Comparison of ENCODE assay signal across 8 mouse cellular contexts in genomic region chr7:127512231-127513015, GRCm38 (mm10). TPM values are rescaled to one million over a fixed set of nuclear protein-coding genes. Genes with fewer than 3 reads are reported as not detected.
A peak's percentile ranks its signal among the peaks of the same experiment; 100 is the strongest.
DNase-seq lines count a peak whose midpoint lies in the region; ATAC-seq lines count a peak whose summit lies in the region.

No protein-coding gene starts in this region.

- peak overlapping the region; percentile 64 for H3K4me3 ChIP-seq in hindbrain, embryonic 16.5 days (ENCODE audit: low read length)

- peaks cover 18% of the 10 kb centered on the region for H3K4me1 ChIP-seq in hindbrain, embryonic 16.5 days (ENCODE audit: control insufficient read depth, insufficient read depth, low read depth, low read length)

- under 1% methylated on average over 52 of the region's 93 CpGs for WGBS in hindbrain, embryonic 16.5 days

- peak overlapping the region; percentile 100 for H3K27ac ChIP-seq in hindbrain, embryonic 16.5 days (ENCODE audit: low read depth, low read length)

- H3K9me3 ChIP-seq in hindbrain, embryonic 16.5 days (ENCODE audit: control insufficient read depth, low read length), result no peaks in the 10 kb centered on the region

- H3K4me2 ChIP-seq in hindbrain, embryonic 16.5 days (ENCODE audit: low read length), result peak overlapping the region; percentile 67

- peaks cover 12% of the 10 kb centered on the region for H3K36me3 ChIP-seq in hindbrain, embryonic 16.5 days (ENCODE audit: control insufficient read depth, insufficient read depth, low read length)

- peak; percentile 96 for DNase-seq in ZHBTc4 (ENCODE audit: low read depth, low spot score)
- peak; percentile 70 to 92 for DNase-seq in cerebellum, postnatal 4 days (ENCODE audit: low spot score in 2 of 2)
- peak; percentile 91 for DNase-seq in gastrocnemius, adult 18-20 months (ENCODE audit: low spot score)
- DNase-seq in left cerebral cortex, adult 18-20 months (ENCODE audit: low spot score in 2 of 2), result peak; percentile 81 to 86
- DNase-seq in lung, postnatal 4 days, result peak; percentile 93 to 96
- DNase-seq in retina, postnatal 1 day, result peak; percentile 96
- DNase-seq in thymus, postnatal 4 days, result peak; percentile 99

- peak; percentile 88 for ATAC-seq in hindbrain, embryonic 16.5 days

- H3K27me3 ChIP-seq in hindbrain, embryonic 16.5 days (replicated peaks; ENCODE audit: control insufficient read depth, insufficient read depth, low read length), result no peaks in the 10 kb centered on the region

- H3K9ac ChIP-seq in hindbrain, embryonic 16.5 days (ENCODE audit: low read depth, low read length), result peak overlapping the region; percentile 89

RNA-seq across cellular contexts. Expression of gene Srcap, which starts 0.6 kb away (rescaled TPM):
- total RNA-seq in gastrocnemius, adult 18-20 months (2021), result 10 to 100 TPM; 46.5 to 46.6 TPM
- polyA plus RNA-seq in hindbrain, embryonic 16.5 days (2015; fragmentation: Nextera tagmentation; extraction: Ambion mirVana), result 37.9 and 38.7 TPM in 2 replicates
- 10 to 100 TPM; 94.9 to 99.7 TPM for total RNA-seq in left cerebral cortex, adult 18-20 months (2021)

RNA-seq across cellular contexts. Expression of gene Gm42715, which starts 7.0 kb away (rescaled TPM):
- 1 to 10 TPM; 2.8 to 3.8 TPM for total RNA-seq in gastrocnemius, adult 18-20 months (2021)
- polyA plus RNA-seq in hindbrain, embryonic 16.5 days (2015; fragmentation: Nextera tagmentation; extraction: Ambion mirVana), result 13.2 and 13.7 TPM in 2 replicates
- 10 to 100 TPM in 1 of 2 experiments, 1 to 10 TPM in 1; 8.9 to 10.7 TPM for total RNA-seq in left cerebral cortex, adult 18-20 months (2021)

RNA-seq across cellular contexts. Expression of gene Fbrs, which starts 33.4 kb away (rescaled TPM):
- total RNA-seq in gastrocnemius, adult 18-20 months (2021), result 10 to 100 TPM; 25.2 to 26.6 TPM
- polyA plus RNA-seq in hindbrain, embryonic 16.5 days (2015; fragmentation: Nextera tagmentation; extraction: Ambion mirVana), result 10.2 and 12.6 TPM in 2 replicates
- 10 to 100 TPM; 54.5 to 57.8 TPM for total RNA-seq in left cerebral cortex, adult 18-20 months (2021)

RNA-seq across cellular contexts. Expression of gene Tmem265, which starts 48.8 kb away (rescaled TPM):
- not detected for total RNA-seq in gastrocnemius, adult 18-20 months (2021)
- 4.3 and 6.2 TPM in 2 replicates for polyA plus RNA-seq in hindbrain, embryonic 16.5 days (2015; fragmentation: Nextera tagmentation; extraction: Ambion mirVana)
- 1 to 10 TPM in 1 of 2 experiments, not detected in 1; 1.0 TPM for total RNA-seq in left cerebral cortex, adult 18-20 months (2021)

RNA-seq across cellular contexts. Expression of gene Prr14, which starts 53.0 kb away (rescaled TPM):
- 10 to 100 TPM; 16.5 to 19.4 TPM for total RNA-seq in gastrocnemius, adult 18-20 months (2021)
- polyA plus RNA-seq in hindbrain, embryonic 16.5 days (2015; fragmentation: Nextera tagmentation; extraction: Ambion mirVana), result 29.0 and 35.2 TPM in 2 replicates
- total RNA-seq in left cerebral cortex, adult 18-20 months (2021), result 10 to 100 TPM; 24.6 to 33.0 TPM

Comparison
In these comparisons a context has a peak if more than half of its experiments do, and no peak if none do; other contexts are left out.
1. Peak in every context shown above with its lines: DNase-seq, ATAC-seq, H3K4me3 ChIP-seq and H3K27ac ChIP-seq.